Mouse (Mus musculus): ENCODE results near the gene 4930415O20Rik. TPM values are rescaled to one million over a fixed set of nuclear protein-coding genes. Genes with fewer than 3 reads are reported as not detected.
A peak's percentile ranks its signal among the peaks of the same experiment; 100 is the strongest.

4930415O20Rik gene
- total RNA-seq, 2 experiments from 2014 or later: not detected

DNA sequence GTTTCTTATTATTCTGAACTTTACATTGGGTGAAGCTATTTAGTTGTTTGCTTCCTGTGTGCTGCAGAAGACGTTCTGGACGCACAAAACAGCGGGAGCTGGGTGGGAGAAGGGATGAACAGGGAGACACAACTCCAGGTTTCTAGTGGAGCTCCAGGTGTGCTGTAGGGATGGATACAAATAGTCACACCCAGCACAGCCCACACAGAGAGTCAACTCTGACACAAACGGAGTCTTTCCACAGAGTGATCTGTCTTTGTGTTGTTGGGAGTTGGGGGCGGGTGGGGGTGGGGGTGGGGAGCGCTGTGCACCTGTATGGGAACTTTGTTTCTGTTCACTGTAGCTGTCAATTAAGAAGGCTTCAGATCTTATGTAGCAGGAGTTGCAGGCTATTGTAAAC lies 51.9 kb downstream of the 4930415O20Rik start:
- ATAC-seq (replicated peaks; ENCODE audit: low FRiP score, low TSS enrichment, poor library complexity, severe bottlenecking): no peak

DNA sequence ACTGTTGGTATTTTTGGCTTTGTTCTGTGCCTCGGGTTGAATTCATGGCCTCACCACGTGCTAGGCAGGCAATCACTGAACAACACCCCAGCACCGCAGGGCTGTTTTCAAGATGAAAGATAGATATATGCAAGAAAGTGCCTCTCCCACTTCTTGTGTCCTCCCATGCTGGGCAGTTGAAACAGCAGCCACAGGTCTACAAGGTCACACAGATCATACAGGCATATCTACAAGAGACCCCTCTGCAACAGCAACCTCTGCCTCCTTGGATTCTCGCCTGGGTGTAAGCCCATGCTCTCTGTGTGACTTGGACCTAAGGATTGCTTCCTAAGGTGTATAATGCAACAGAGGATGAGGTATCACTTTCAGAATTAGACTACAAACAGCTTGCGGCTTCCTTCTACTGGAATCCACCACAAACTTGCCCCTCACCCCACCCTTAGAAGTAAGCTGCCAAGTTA lies 52.6 kb downstream of the 4930415O20Rik start:
- ATAC-seq (replicated peaks; ENCODE audit: low FRiP score, low TSS enrichment, poor library complexity, severe bottlenecking): 0 out of 2 replicates have a peak, but pooled peaks have one; percentile 38

DNA sequence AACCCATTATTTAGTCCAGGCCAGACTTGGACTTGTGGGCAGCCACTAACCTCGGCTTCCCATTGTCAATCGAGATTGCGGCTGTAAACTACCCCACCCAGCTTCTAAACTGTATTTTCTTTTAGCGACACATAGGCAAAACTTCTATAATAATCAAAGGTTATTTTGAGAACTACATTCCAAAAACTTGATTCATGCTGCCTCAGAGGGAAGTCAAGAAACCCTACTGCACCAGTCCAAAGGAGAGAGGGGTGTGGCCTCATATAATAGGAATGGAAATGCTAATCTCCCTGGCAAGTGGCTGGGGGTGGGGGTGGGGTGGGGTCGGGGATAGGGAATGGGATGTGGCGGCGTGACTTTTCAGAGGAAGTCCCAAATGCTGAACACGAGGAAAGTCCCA lies 55.3 kb downstream of the 4930415O20Rik start:
- ATAC-seq (replicated peaks; ENCODE audit: low FRiP score, low TSS enrichment, poor library complexity, severe bottlenecking): no peak

DNA sequence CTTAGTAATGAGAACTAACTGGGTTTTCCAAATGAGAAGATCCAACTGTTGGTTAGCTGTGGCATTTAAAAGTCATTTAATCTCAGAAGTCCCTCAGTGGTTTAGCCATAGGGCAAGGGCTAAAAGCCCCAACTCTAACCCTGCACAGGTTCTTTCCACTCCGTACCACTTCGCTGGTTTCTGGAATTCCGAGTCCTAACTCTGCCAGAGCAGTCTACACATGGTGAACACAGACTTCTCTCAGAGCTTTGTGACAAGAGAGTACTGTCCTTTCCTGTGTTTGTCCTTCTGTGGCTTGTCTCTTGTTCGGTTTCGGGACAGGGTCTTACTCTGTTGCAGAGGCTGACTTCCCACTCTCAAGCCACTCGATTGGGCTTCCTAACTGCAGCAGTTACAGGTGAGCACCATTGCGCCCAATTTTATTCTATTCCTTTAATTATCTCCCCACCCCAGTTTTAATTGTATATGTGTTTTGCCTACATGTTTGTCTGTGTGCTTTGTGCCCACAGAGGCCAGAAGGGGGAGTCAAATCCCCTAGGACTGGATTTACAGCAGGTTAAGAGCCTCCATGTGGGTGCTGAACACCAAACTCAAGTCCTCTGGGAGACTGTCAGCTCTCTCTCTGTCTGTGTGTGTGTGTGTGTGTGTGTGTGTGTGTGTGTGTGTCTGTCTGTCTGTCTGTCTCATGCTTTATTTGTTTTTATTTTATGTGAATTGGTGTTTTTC lies 55.8 kb downstream of the 4930415O20Rik start:
- ATAC-seq (replicated peaks; ENCODE audit: low FRiP score, low TSS enrichment, poor library complexity, severe bottlenecking): no peak

DNA sequence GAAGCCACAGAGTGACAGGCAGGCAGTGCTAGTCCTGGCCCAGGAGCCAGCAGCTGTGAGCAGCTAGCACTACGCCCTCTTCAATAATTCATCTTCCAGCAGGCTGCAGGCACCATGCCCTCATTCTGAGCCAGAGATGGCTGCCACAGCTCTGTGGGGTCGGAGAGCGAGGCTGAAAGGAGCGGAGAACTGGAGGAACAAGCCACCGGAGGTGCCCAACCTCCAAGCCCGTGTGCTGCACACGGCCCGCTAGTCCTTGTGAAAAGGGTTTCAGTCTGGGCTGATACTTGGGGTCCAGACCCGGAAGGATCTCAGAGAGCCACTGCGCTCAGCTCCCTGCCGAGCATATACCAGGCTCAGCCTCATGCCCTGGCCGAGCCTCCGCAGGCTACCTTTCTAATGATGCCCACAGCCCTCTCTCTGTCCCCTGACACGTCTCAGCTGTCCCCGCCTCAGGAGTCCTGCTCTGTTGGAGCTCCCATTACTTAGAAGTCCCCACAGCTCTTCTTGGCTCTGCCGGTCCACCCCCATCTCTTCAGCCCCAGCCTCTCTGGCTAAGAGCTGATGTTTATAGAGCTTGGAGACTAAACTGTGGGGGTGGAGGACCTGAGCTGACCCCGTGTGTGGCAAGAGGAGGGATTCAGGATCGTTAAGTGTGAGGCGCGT lies 57.9 kb downstream of the 4930415O20Rik start:
- no peak for ATAC-seq (replicated peaks; ENCODE audit: low FRiP score, low TSS enrichment, poor library complexity, severe bottlenecking)

DNA sequence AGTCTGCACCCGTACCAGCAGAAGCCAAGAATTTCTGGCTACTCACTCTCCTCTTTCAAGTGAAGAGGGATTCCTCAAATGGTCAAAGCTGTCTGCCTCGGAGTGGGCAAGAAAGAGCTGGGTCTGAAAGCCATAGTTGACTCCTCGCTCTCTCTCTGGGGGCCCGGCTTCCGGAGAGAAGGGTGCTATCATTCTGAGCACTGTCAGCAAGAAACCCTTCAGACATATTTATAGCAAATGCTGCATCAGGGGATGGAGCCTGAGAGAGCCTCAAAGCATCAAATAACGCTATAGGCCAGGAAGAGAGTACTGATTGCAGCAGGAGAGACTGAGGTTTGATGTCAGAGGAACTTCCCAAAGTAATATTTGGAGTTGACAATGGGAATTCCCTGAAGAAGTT lies 58.7 kb downstream of the 4930415O20Rik start:
- ATAC-seq (replicated peaks; ENCODE audit: low FRiP score, low TSS enrichment, poor library complexity, severe bottlenecking): no peak

DNA sequence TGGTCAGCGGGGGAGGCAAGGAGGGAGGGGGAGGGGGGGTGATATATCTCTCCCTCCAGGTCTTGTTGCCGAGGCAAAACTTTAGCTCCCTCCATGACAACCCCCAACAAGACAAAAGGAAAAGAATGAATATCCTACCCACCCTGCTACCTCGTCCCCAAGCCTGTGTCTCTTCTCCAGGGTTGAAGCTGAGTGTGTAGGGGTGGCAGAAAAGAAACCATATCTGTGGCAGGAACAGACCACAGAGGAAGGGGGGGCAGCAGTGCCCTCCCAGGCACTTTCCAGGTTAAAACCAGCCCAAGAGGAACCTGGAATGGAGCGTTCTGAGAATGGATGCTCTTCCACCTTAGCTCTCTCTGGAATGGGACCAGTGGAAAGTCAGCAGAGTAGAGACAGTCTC lies 59.7 kb downstream of the 4930415O20Rik start, which contains the start of gene Cacnb3:
Cacnb3 (plus strand) TSS at position 301 of the 400 bp plus-strand sequence.
- no peak for ATAC-seq (replicated peaks; ENCODE audit: low FRiP score, low TSS enrichment, poor library complexity, severe bottlenecking)

DNA sequence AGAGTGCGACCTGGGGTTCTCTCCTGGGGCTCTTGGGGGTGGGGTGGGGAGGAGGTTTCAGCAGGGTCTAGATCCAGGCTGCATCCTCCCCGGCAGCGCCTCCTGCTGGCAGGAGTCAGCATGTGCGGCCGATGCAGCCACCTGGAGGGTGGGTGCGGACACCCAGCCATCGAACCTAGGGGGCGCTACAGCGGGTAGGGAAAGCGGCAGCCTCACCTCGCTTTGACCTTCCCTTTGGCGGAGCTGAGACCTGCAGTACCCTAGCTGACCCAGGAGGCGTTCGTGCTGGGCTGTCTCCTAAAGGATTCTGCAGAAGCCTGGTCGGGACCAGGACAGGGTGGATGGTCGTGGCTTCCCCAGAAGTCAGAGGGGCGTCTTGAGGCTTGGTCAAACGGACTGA lies 60.7 kb downstream of the 4930415O20Rik start:
- ATAC-seq (replicated peaks; ENCODE audit: low FRiP score, low TSS enrichment, poor library complexity, severe bottlenecking): peak; percentile 56

DNA sequence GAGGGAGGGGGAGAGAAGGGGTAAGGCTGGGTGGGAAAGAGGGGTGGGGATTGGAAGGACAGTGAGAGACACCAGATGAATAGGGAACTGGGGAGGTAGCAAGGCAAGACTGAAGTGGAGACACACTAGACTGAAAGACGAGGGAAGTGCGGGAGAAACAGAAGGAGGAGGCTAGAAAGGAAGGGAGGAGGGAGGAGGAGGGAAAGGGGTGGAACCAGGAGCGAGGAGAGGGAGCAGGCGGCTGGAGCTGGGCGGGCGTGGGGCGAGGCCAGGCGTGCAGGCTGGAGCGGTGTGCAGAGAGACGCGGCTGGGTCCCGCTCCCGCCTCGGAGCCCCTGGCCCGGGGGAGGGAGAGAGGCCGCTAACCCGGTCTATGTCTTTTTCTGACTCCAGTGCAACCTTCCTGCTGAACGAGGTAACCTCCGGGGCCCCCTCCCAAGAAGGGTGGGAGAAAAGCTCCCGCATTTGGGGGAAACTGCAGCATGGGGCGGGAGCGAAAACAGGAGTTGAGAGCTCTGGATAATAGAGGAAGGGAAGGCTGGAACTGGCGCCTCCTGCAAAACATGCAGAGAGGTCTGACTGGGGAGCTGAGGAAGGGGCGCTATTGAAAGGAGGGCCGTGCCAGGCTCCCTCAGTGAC lies 61.4 kb downstream of the 4930415O20Rik start:
- ATAC-seq (replicated peaks; ENCODE audit: low FRiP score, low TSS enrichment, poor library complexity, severe bottlenecking): no peak; the same call in 1 of the 2 replicates

DNA sequence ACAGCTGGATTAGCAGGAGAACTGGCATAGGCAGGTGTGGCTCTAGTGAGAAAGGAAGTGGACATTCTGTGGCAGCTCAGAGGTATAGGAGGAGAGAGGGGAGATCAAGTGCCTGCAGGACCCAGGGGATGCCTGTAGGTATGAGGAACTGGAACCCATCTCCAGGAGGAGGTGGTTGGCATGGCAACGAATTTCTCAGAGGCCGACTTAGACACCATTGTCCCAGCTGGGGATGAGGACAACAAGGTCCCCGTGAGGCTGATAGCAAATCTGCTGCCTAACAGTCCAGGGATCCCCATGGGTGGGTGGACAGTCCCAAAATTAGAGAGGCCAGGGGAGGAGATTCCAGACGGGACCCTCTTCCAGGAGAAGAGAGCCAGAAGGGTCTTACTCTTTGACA lies 62.1 kb downstream of the 4930415O20Rik start:
- no peak for ATAC-seq (replicated peaks; ENCODE audit: low FRiP score, low TSS enrichment, poor library complexity, severe bottlenecking)

DNA sequence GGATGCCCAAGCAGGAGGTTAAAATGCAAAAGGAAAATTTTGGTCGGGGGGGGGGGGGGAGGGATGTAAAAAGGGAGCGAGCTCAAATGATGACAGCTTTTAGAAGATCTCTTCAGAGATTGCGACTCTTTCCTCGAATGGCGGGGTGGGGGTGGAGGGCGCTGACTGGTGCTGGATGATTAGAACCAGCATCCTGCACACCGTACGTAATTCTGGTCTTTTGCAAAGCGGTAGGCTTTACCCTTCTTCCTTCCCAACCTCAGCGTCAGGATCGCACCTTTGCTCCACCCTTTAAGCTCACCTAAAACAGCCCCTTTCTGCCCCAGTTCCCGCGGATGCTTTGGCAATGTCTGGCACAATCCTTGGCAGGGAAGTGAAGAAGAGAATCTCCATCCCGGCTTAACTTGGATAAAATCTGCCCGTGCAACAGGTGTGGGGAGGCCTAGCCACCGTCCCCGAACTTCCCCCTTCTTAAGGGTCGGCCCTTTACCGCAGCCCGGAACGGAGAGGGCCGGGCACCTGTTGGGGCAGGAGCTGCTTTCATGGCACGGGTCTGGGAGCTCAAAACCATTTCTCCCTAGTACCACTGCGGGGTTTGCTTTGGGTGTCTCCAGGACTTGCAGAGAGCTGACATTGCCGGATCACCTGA lies 63.1 kb downstream of the 4930415O20Rik start:
- no peak for ATAC-seq (replicated peaks; ENCODE audit: low FRiP score, low TSS enrichment, poor library complexity, severe bottlenecking)

DNA sequence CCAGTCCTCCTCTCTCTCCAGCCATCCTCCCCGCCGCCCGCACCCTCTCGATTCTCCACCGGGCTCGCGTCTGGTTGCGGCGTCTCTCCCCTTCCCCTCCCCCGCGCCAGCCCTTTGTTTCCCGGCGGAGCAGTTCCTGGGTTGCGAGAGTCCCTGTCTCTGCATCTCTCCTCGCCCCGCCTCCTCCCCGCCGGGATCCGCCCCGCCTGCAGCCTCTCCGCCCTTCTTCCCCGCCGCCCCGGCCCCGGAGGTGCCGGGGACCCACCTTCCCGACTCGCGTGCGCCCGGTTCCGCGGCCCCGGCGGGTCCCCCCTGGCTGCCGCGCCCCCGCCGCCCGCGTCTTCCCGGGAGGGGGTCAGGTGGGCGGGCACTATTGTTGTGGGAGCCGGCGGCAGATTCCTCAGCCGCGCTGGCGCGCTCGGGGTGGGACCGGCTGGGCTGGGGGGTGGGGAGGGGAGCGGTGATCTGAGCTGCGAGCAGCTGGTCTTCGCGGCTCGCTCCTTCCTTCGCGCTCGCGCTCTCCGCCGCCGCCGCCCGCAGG lies 63.8 kb downstream of the 4930415O20Rik start:
- 0 out of 2 replicates have a peak, but pooled peaks have one; percentile 23 for ATAC-seq (replicated peaks; ENCODE audit: low FRiP score, low TSS enrichment, poor library complexity, severe bottlenecking)

DNA sequence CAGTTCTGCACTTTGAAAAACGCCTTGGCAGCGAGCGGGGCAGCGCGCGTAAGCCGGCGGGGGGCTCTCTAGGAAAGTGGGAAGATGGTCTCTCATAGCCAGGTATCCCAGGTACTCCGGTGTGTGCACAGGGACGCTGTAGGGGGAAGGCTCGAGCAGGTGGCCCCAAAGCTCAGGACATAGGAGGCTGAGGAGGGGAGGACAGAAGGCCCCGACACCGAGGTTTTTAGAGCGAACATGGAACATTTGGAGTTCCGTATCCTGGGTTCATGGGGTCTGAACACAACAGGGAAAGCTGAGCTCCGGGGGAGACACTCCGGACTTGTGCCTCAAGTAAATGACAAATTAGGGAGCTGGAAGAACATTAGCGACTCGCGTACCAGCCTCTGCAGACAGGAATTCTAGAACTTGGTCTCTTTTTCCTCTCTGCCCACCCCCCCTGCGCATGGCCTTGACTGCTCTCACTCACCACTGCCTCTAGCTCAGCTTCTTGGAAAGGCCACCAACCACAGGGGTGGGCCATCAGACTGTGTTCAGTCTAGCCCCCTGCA lies 64.6 kb downstream of the 4930415O20Rik start:
- ATAC-seq (replicated peaks; ENCODE audit: low FRiP score, low TSS enrichment, poor library complexity, severe bottlenecking): no peak

DNA sequence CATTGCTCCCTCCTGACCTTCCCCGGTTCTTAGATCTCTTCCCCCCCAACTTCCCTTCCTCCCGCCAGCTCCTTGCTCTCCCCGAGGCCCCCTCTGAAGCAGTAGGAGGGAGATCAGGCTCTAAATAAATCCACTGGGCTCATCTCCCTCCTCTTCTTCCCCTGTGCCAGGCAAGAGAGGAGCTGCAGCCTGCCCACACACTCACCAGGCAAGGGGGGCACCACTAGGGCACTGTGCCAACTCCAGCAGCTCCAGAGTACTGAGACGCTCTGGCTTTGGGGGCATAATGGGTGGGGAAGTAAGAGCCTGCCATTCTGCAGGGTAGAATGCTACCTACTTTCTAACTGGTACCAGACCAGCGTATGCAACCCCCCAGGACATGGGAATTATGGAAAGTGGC lies 65.7 kb downstream of the 4930415O20Rik start:
- ATAC-seq (replicated peaks; ENCODE audit: low FRiP score, low TSS enrichment, poor library complexity, severe bottlenecking): no peak

DNA sequence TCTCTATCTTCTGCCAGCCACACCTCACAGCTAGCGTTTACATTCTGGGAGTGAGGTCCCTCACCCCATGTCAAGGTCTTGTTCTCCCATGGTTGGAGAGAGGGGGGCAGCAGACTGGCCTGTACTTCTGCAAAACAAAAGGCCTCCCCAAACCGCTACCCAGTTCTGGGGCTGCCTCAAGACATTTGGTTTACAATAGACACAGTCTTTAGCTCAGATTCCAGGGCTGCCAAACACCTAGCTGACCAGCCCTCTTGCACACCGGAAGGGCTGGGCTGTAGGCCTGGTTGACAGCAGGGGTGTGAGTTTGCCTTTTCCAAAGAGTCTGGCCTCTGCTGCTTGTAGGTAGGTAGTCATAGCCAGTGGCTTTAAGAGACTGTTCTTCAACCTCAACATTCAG lies 66.4 kb downstream of the 4930415O20Rik start:
- ATAC-seq (replicated peaks; ENCODE audit: low FRiP score, low TSS enrichment, poor library complexity, severe bottlenecking): no peak

Other genes starting within 250 kb of the 4930415O20Rik start
- not detected in 2 replicates for gene Olfr284, start 230.0 kb upstream of the 4930415O20Rik start, total RNA-seq (2014; fragmentation: Nextera tagmentation)
- not detected in 2 replicates for gene Olfr284, start 230.0 kb upstream of the 4930415O20Rik start, total RNA-seq (2017)
- gene Olfr283, start 190.1 kb upstream of the 4930415O20Rik start, total RNA-seq (2014; fragmentation: Nextera tagmentation): not detected in 2 replicates
- not detected in 2 replicates for gene Olfr283, start 190.1 kb upstream of the 4930415O20Rik start, total RNA-seq (2017)
- gene Olfr282, start 139.8 kb upstream of the 4930415O20Rik start, total RNA-seq (2014; fragmentation: Nextera tagmentation): not detected in 2 replicates
- not detected in 2 replicates for gene Olfr282, start 139.8 kb upstream of the 4930415O20Rik start, total RNA-seq (2017)
- not detected in 2 replicates for gene Olfr281, start 118.4 kb upstream of the 4930415O20Rik start, total RNA-seq (2014; fragmentation: Nextera tagmentation)
- gene Olfr281, start 118.4 kb upstream of the 4930415O20Rik start, total RNA-seq (2017): not detected in 2 replicates
- gene OR5BS1P, start 101.1 kb upstream of the 4930415O20Rik start, total RNA-seq (2014; fragmentation: Nextera tagmentation): not detected in 2 replicates
- gene OR5BS1P, start 101.1 kb upstream of the 4930415O20Rik start, total RNA-seq (2017): not detected in 2 replicates
- not detected in 2 replicates for gene Lalba, start 88.3 kb upstream of the 4930415O20Rik start, total RNA-seq (2014; fragmentation: Nextera tagmentation)
- gene Lalba, start 88.3 kb upstream of the 4930415O20Rik start, total RNA-seq (2017): not detected in 2 replicates
- not detected in 2 replicates for gene Olfr279, start 78.6 kb upstream of the 4930415O20Rik start, total RNA-seq (2014; fragmentation: Nextera tagmentation)
- not detected in 2 replicates for gene Olfr279, start 78.6 kb upstream of the 4930415O20Rik start, total RNA-seq (2017)
- gene Kansl2, start 36.7 kb upstream of the 4930415O20Rik start, total RNA-seq (2014; fragmentation: Nextera tagmentation): 68.9 and 73.0 TPM in 2 replicates
- 54.4 and 57.7 TPM in 2 replicates for gene Kansl2, start 36.7 kb upstream of the 4930415O20Rik start, total RNA-seq (2017)
- gene Ccnt1, start 81 bp upstream of the 4930415O20Rik start, total RNA-seq (2014; fragmentation: Nextera tagmentation): 66.8 and 70.7 TPM in 2 replicates
- 80.8 and 88.3 TPM in 2 replicates for gene Ccnt1, start 81 bp upstream of the 4930415O20Rik start, total RNA-seq (2017)
- 55.8 and 57.2 TPM in 2 replicates for gene Adcy6, start 39.1 kb downstream of the 4930415O20Rik start, total RNA-seq (2014; fragmentation: Nextera tagmentation)
- 28.8 and 45.9 TPM in 2 replicates for gene Adcy6, start 39.1 kb downstream of the 4930415O20Rik start, total RNA-seq (2017)
- gene Cacnb3, start 59.8 kb downstream of the 4930415O20Rik start, total RNA-seq (2014; fragmentation: Nextera tagmentation): not detected in 2 replicates
- not detected in 2 replicates for gene Cacnb3, start 59.8 kb downstream of the 4930415O20Rik start, total RNA-seq (2017)
- gene Ddx23, start 91.9 kb downstream of the 4930415O20Rik start, total RNA-seq (2014; fragmentation: Nextera tagmentation): 79.8 and 96.4 TPM in 2 replicates
- gene Ddx23, start 91.9 kb downstream of the 4930415O20Rik start, total RNA-seq (2017): 152 and 181 TPM in 2 replicates
- gene Rnd1, start 106.5 kb downstream of the 4930415O20Rik start, total RNA-seq (2014; fragmentation: Nextera tagmentation): 0.64 TPM in 1 of 2 replicates, not detected in the other
- gene Rnd1, start 106.5 kb downstream of the 4930415O20Rik start, total RNA-seq (2017): 0.61 TPM in 1 of 2 replicates, not detected in the other
- gene Ccdc65, start 137.2 kb downstream of the 4930415O20Rik start, total RNA-seq (2014; fragmentation: Nextera tagmentation): not detected in 2 replicates
- gene Ccdc65, start 137.2 kb downstream of the 4930415O20Rik start, total RNA-seq (2017): not detected in 2 replicates
- 5.5 and 6.1 TPM in 2 replicates for gene Fkbp11, start 157.2 kb downstream of the 4930415O20Rik start, total RNA-seq (2014; fragmentation: Nextera tagmentation)
- 5.8 and 6.9 TPM in 2 replicates for gene Fkbp11, start 157.2 kb downstream of the 4930415O20Rik start, total RNA-seq (2017)
- 22.5 and 23.2 TPM in 2 replicates for gene Arf3, start 192.2 kb downstream of the 4930415O20Rik start, total RNA-seq (2014; fragmentation: Nextera tagmentation)
- 16.9 and 22.1 TPM in 2 replicates for gene Arf3, start 192.2 kb downstream of the 4930415O20Rik start, total RNA-seq (2017)
- not detected in 2 replicates for gene Wnt10b, start 207.1 kb downstream of the 4930415O20Rik start, total RNA-seq (2014; fragmentation: Nextera tagmentation)
- not detected in 2 replicates for gene Wnt10b, start 207.1 kb downstream of the 4930415O20Rik start, total RNA-seq (2017)
- not detected in 2 replicates for gene Wnt1, start 218.9 kb downstream of the 4930415O20Rik start, total RNA-seq (2014; fragmentation: Nextera tagmentation)
- gene Wnt1, start 218.9 kb downstream of the 4930415O20Rik start, total RNA-seq (2017): not detected in 2 replicates
- not detected in 2 replicates for gene Ddn, start 238.5 kb downstream of the 4930415O20Rik start, total RNA-seq (2014; fragmentation: Nextera tagmentation)
- 0.08 TPM in 1 of 2 replicates, not detected in the other for gene Ddn, start 238.5 kb downstream of the 4930415O20Rik start, total RNA-seq (2017)

All from megakaryocyte-erythroid progenitor cell, adult 5-6 weeks (primary cell).